ENCODE assay signal across 1 mouse cellular context in the genomic region with DNA sequence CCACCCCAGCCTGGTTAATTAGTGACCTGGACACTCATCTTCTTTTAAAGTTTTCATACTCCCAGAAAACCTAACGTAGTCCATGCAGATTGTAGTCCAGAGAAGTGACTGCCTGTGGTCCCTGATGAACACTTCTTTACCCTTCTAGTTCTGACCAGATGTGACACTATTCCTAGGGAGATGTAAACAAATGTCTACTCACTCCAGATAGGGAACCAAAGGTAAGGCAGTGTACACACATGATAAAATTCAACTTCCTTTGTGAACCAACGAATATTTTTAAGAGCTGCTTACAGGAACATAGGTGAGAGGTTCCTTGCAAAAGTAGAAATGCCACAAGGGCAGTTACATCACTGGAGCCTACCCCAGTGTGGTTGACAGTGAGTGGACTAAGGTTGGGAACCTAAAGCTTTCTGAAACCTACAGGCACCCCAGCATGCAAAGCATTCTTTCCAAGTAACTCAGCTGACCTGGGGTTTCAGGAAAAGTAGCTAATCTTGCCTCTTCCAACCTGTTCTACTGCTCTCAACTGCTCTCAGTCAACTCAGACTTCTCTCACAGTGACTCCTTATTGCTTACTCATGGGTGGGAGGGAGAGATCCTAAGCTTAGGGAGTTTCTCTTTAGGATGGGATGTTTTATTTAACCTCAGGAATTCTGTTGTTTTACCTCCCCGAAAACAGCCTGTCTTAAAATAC.
TF ChIP-seq lines count a peak whose summit lies in the region.

No protein-coding gene starts in this region.

TF ChIP-seq in MEL, 35 proteins besides CTCF, POLR2A, EP300 and RAD21:
- TF ChIP-seq MYB (IDR thresholded peaks at IDR 0.05; ENCODE audit: low read depth, low read length) (no peak), NRF1 (IDR thresholded peaks at IDR 0.05; ENCODE audit: insufficient read depth, low read depth, low read length, poor library complexity, severe bottlenecking) (no peak), MYC (IDR thresholded peaks at IDR 0.05; ENCODE audit: low read depth, low read length) (no peak)
TF ChIP-seq in MEL: peak in this region for 0.
